Mouse (Mus musculus) G1E (cell line): ENCODE data around the gene Rngtt. TPM values are rescaled to one million over a fixed set of nuclear protein-coding genes. Genes with fewer than 3 reads are reported as not detected.

Experiments used
- ATAC-seq: 2 replicates; pipeline ENCODE4 v1.8.0; 2016; ENCODE audit warnings: mild to moderate bottlenecking; ENCODE audit not compliant: insufficient number of reproducible peaks, poor library complexity, low FRiP score, severe bottlenecking; ENCODE audit errors: extremely low read depth
- DNase-seq: peaks from one replicate; pipeline ENCODE4 v3.0.0; 2012; ENCODE audit warnings: low spot score
- H3K27me3 ChIP-seq: 2 replicates; pipeline ENCODE4 v1.6.1; 2012; ENCODE audit warnings: mild to moderate bottlenecking, low read length, inconsistent platforms; ENCODE audit not compliant: insufficient read depth
- H3K36me3 ChIP-seq: replicated peaks from 2 replicates; pipeline ENCODE3; 2012; ENCODE audit warnings: mild to moderate bottlenecking, inconsistent platforms
- H3K4me1 ChIP-seq: 2 replicates; pipeline ENCODE4 v1.6.1; 2012; ENCODE audit warnings: low read depth, low read length, inconsistent platforms, mixed read lengths; ENCODE audit not compliant: insufficient read depth
- H3K4me3 ChIP-seq: 2 replicates; pipeline ENCODE4 v1.5.1; 2012; ENCODE audit warnings: low read depth, mild to moderate bottlenecking, inconsistent platforms, low read length, moderate library complexity, mixed read lengths
- H3K9me3 ChIP-seq: replicated peaks from 2 replicates; pipeline ENCODE4 v1.6.1; 2012; ENCODE audit warnings: inconsistent platforms
- CTCF ChIP-seq: IDR thresholded peaks from 2 replicates; pipeline ENCODE4 v1.5.1; 2012; ENCODE audit warnings: low read depth, low read length, inconsistent platforms, mixed read lengths
- GATA1 ChIP-seq: IDR thresholded peaks from 2 replicates; pipeline ENCODE4 v1.6.1; 2012; ENCODE audit warnings: borderline replicate concordance, low read length, inconsistent platforms, mixed read lengths
- GATA2 ChIP-seq: IDR thresholded peaks from 2 replicates; pipeline ENCODE4 v1.6.1; 2012; ENCODE audit warnings: low read depth, low read length, inconsistent platforms, borderline replicate concordance
- POLR2AphosphoS5 ChIP-seq: IDR thresholded peaks from 2 replicates; pipeline ENCODE4 v1.6.1; 2012; ENCODE audit warnings: low read depth, low read length, inconsistent platforms; ENCODE audit not compliant: insufficient replicate concordance
- TAL1 ChIP-seq: conservative IDR thresholded peaks from 2 replicates; pipeline ENCODE4 v1.6.1; 2012; ENCODE audit warnings: low read depth, low read length, inconsistent platforms, mixed read lengths
- polyA plus RNA-seq: library from polyadenylated mRNA; stranded (reverse); fragments of >175 nt; gene quantifications from 2 replicates; pipeline ENCODE4 v1.2.3, GENCODE M21; 2012
- total RNA-seq, 2 experiments: library from RNA; stranded (forward) in 1 of 2; stranded (reverse) in 1 of 2; fragments of 200-1000 nt in 1 of 2; fragments of >200 nt in 1 of 2; fragmentation: Nextera tagmentation in 1 of 2; gene quantifications; 2 replicates each; pipeline ENCODE4 v1.2.3; 2014 to 2017

Gene Rngtt
- total and polyA plus RNA-seq, 3 experiments = 5.6 to 46.2 (median 35.7) TPM

- DNase-seq = peak; percentile 12
- Histone ChIP-seq H3K4me3 (no peak overlapping the region), H3K4me1 (no peaks in the 10 kb centered on the region), H3K9me3 (no peaks in the 10 kb centered on the region), H3K36me3 (peaks cover 23% of the 10 kb centered on the region), H3K27me3 (no peaks in the 10 kb centered on the region)
- ATAC-seq = peak; percentile 68; the same call in 1 of the 2 replicates
- no peak for TF ChIP-seq GATA1
- peak; percentile 84 for TF ChIP-seq CTCF
- TF ChIP-seq GATA2 = no peak
- no peak for TF ChIP-seq TAL1
- no peak for TF ChIP-seq POLR2AphosphoS5
Observed at GRCm38 (mm10) chr4:33396222-33397176, 86.4 kb downstream of the Rngtt start.

GRCm38 (mm10) chr4:33405723-33406293 lies 95.7 kb downstream of the Rngtt start:
- no peak overlapping the region for H3K4me3 ChIP-seq
- 0 out of 2 replicates have a peak, but pooled peaks cover 4% of the 10 kb centered on the region for H3K4me1 ChIP-seq
- TF ChIP-seq GATA2 = no peak
- no peak for TF ChIP-seq POLR2AphosphoS5
- TF ChIP-seq CTCF = no peak
- no peak for TF ChIP-seq TAL1
- TF ChIP-seq GATA1 = no peak
- no peaks in the 10 kb centered on the region for H3K27me3 ChIP-seq
- no peak for ATAC-seq
- H3K36me3 ChIP-seq = peaks cover 27% of the 10 kb centered on the region
- H3K9me3 ChIP-seq = no peaks in the 10 kb centered on the region
- no peak for DNase-seq

- Histone ChIP-seq H3K4me1 (0 out of 2 replicates have a peak, but pooled peaks cover 13% of the 10 kb centered on the region), H3K9me3 (no peaks in the 10 kb centered on the region), H3K4me3 (no peak overlapping the region), H3K36me3 (peaks cover 21% of the 10 kb centered on the region), H3K27me3 (no peaks in the 10 kb centered on the region)
- TF ChIP-seq GATA2 (no peak), GATA1 (no peak), POLR2AphosphoS5 (no peak), CTCF (no peak)
- ATAC-seq (no peak), DNase-seq (no peak)
Observed at GRCm38 (mm10) chr4:33413791-33414190, 103.7 kb downstream of the Rngtt start.

- DNase-seq (no peak), ATAC-seq (no peak)
- TF ChIP-seq POLR2AphosphoS5 (no peak), GATA1 (no peak), GATA2 (no peak), TAL1 (no peak), CTCF (no peak)
Observed at GRCm38 (mm10) chr4:33414781-33415180, 104.7 kb downstream of the Rngtt start.

GRCm38 (mm10) chr4:33417391-33417790 lies 107.3 kb downstream of the Rngtt start:
- TF ChIP-seq CTCF (no peak), GATA1 (no peak), TAL1 (no peak), POLR2AphosphoS5 (no peak), GATA2 (no peak)
- no peaks in the 10 kb centered on the region for H3K9me3 ChIP-seq
- no peak for ATAC-seq

More at GRCm38 (mm10) chr4:33414781-33415180, 104.7 kb downstream of the Rngtt start:
- H3K27me3 ChIP-seq = no peaks in the 10 kb centered on the region
- peaks cover 20% of the 10 kb centered on the region for H3K36me3 ChIP-seq
- 0 out of 2 replicates have a peak, but pooled peaks cover 13% of the 10 kb centered on the region for H3K4me1 ChIP-seq
- no peak overlapping the region for H3K4me3 ChIP-seq
- no peaks in the 10 kb centered on the region for H3K9me3 ChIP-seq

GRCm38 (mm10) chr4:33419644-33420043 lies 109.5 kb downstream of the Rngtt start:
- Histone ChIP-seq H3K36me3 (peaks cover 20% of the 10 kb centered on the region), H3K4me1 (peaks cover 8% of the 10 kb centered on the region; the same call in 1 of the 2 replicates), H3K9me3 (no peaks in the 10 kb centered on the region), H3K27me3 (no peaks in the 10 kb centered on the region), H3K4me3 (no peak overlapping the region)
- no peak for TF ChIP-seq TAL1
- TF ChIP-seq CTCF = no peak
- no peak for TF ChIP-seq POLR2AphosphoS5
- TF ChIP-seq GATA1 = no peak
- no peak for TF ChIP-seq GATA2
- ATAC-seq (peak; percentile 28), DNase-seq (no peak)

More at GRCm38 (mm10) chr4:33417391-33417790, 107.3 kb downstream of the Rngtt start:
- no peaks in the 10 kb centered on the region for H3K27me3 ChIP-seq
- no peak overlapping the region for H3K4me3 ChIP-seq
- H3K4me1 ChIP-seq = 0 out of 2 replicates have a peak, but pooled peaks cover 5% of the 10 kb centered on the region
- peaks cover 16% of the 10 kb centered on the region for H3K36me3 ChIP-seq
- DNase-seq = no peak
